Mouse (Mus musculus) lung, postnatal 0 days (tissue): ENCODE measurements at regions not wholly inside any gene's neighbourhood (a gene's known extent, or its start where the extent isn't known, plus 50 kb on each side); places are given as distances from the start of the nearest gene placed in this dataset.

ENCODE experiments used
- ATAC-seq: fragments of 200-750 bp; cut with Nextera tagmentation; 2 replicates; pipeline ENCODE4 v1.8.0; 2017; ENCODE audit warnings: moderate library complexity
- DNase-seq: peaks from one replicate; pipeline ENCODE4 v3.0.0-alpha.2; 2016; ENCODE audit warnings: low spot score
- H3K27ac ChIP-seq: fragments of 300-500 bp; sonication (generic); 2 replicates; pipeline ENCODE4 v1.5.1; 2014; ENCODE audit warnings: antibody characterized with exemption, mild to moderate bottlenecking, low read length, mixed read lengths
- H3K27me3 ChIP-seq: fragments of 300-500 bp; sonication (generic); replicated peaks from 2 replicates; pipeline ENCODE4 v1.6.1; 2014; ENCODE audit warnings: low read length, mixed read lengths; ENCODE audit not compliant: insufficient read depth
- H3K36me3 ChIP-seq: fragments of 300-500 bp; sonication (generic); 2 replicates; pipeline ENCODE4 v1.6.1; 2014; ENCODE audit warnings: low read length, mixed read lengths; ENCODE audit not compliant: insufficient read depth
- H3K4me1 ChIP-seq: fragments of 300-500 bp; sonication (generic); 2 replicates; pipeline ENCODE4 v1.6.1; 2014; ENCODE audit warnings: antibody characterized with exemption, low read depth, low read length, mixed read lengths; ENCODE audit not compliant: insufficient read depth
- H3K4me2 ChIP-seq: fragments of 300-500 bp; sonication (generic); replicated peaks from 2 replicates; pipeline ENCODE4 v1.6.1; 2014; ENCODE audit warnings: low read depth, mild to moderate bottlenecking, low read length, moderate library complexity, mixed read lengths
- H3K4me3 ChIP-seq: fragments of 300-500 bp; sonication (generic); 2 replicates; pipeline ENCODE4 v1.5.1; 2014; ENCODE audit warnings: low read depth, low read length
- H3K9ac ChIP-seq: fragments of 300-500 bp; sonication (generic); replicated peaks from 2 replicates; pipeline ENCODE4 v1.6.1; 2014; ENCODE audit warnings: low read depth, mild to moderate bottlenecking
- H3K9me3 ChIP-seq: fragments of 300-500 bp; sonication (generic); 2 replicates; pipeline ENCODE4 v1.6.1; 2016; ENCODE audit warnings: low read length, mixed read lengths
- CTCF ChIP-seq: IDR thresholded peaks from 2 replicates; pipeline ENCODE4 v1.5.1; 2016; ENCODE audit warnings: antibody characterized with exemption, mild to moderate bottlenecking
- EP300 ChIP-seq: IDR thresholded peaks from 2 replicates; pipeline ENCODE4 v1.6.1; 2016; ENCODE audit warnings: antibody characterized with exemption, mild to moderate bottlenecking, control low read depth
- WGBS: fragments of 180-500 bp; shearing (Covaris S2); extraction: QIAGEN DNeasy Blood & Tissue Kit; methylation state at CpG from one replicate; pipeline ENCODE4 v1.1.7; 2014; 5-methylcytosine and 5-hydroxymethylcytosine counted together

GRCm38 (mm10) chr13:39329794-39330193, 369.1 kb upstream of the Slc35b3 start:
- Histone ChIP-seq H3K4me1 (no peaks in the 10 kb centered on the region), H3K4me3 (no peak overlapping the region), H3K27ac (no peak overlapping the region), H3K27me3 (no peaks in the 10 kb centered on the region), H3K36me3 (no peaks in the 10 kb centered on the region), H3K9me3 (no peaks in the 10 kb centered on the region), H3K9ac (no peak overlapping the region), H3K4me2 (no peak overlapping the region)
- WGBS: 80% methylated on average over 3 of the region's 3 CpGs
- TF ChIP-seq EP300: no peak
- no peak for TF ChIP-seq CTCF
- ATAC-seq: no peak
- DNase-seq: no peak

- H3K9me3 ChIP-seq: no peaks in the 10 kb centered on the region
- WGBS: 44% methylated on average over 8 of the region's 8 CpGs
- no peaks in the 10 kb centered on the region for H3K4me1 ChIP-seq
- no peak for DNase-seq
- no peak overlapping the region for H3K4me2 ChIP-seq
- no peak for ATAC-seq
- TF ChIP-seq EP300 (no peak), CTCF (no peak)
- no peaks in the 10 kb centered on the region for H3K27me3 ChIP-seq
- no peak overlapping the region for H3K9ac ChIP-seq
- H3K36me3 ChIP-seq: no peaks in the 10 kb centered on the region
- no peak overlapping the region for H3K4me3 ChIP-seq
- H3K27ac ChIP-seq: no peak overlapping the region
Observed at GRCm38 (mm10) chr13:39326176-39326575, 365.5 kb upstream of the Slc35b3 start.

GRCm38 (mm10) chr13:39321111-39321510, 360.4 kb upstream of the Slc35b3 start:
- no peak overlapping the region for H3K4me2 ChIP-seq
- no peak for ATAC-seq
- no peak overlapping the region for H3K9ac ChIP-seq
- no peaks in the 10 kb centered on the region for H3K27me3 ChIP-seq
- H3K9me3 ChIP-seq: no peaks in the 10 kb centered on the region
- DNase-seq: no peak
- H3K36me3 ChIP-seq: no peaks in the 10 kb centered on the region
- no peak overlapping the region for H3K27ac ChIP-seq
- H3K4me1 ChIP-seq: no peaks in the 10 kb centered on the region
- no peak overlapping the region for H3K4me3 ChIP-seq
- TF ChIP-seq CTCF (no peak), EP300 (no peak)
- WGBS: 93% methylated on average over 3 of the region's 3 CpGs

GRCm38 (mm10) chr13:39309758-39310157, 349.1 kb upstream of the Slc35b3 start:
- no peak overlapping the region for H3K4me3 ChIP-seq
- no peak for TF ChIP-seq EP300
- TF ChIP-seq CTCF: no peak
- 88% methylated on average over 5 of the region's 5 CpGs for WGBS
- H3K4me1 ChIP-seq: no peaks in the 10 kb centered on the region
- ATAC-seq (no peak), DNase-seq (no peak)
- no peaks in the 10 kb centered on the region for H3K36me3 ChIP-seq
- no peak overlapping the region for H3K27ac ChIP-seq
- no peaks in the 10 kb centered on the region for H3K9me3 ChIP-seq
- H3K9ac ChIP-seq: no peak overlapping the region
- no peaks in the 10 kb centered on the region for H3K27me3 ChIP-seq
- H3K4me2 ChIP-seq: no peak overlapping the region

- WGBS: 76% methylated on average over 9 of the region's 9 CpGs
- no peaks in the 10 kb centered on the region for H3K4me1 ChIP-seq
- H3K27me3 ChIP-seq: no peaks in the 10 kb centered on the region
- no peaks in the 10 kb centered on the region for H3K36me3 ChIP-seq
- no peak overlapping the region for H3K4me2 ChIP-seq
- no peak overlapping the region for H3K27ac ChIP-seq
- DNase-seq (no peak), ATAC-seq (no peak)
- H3K9ac ChIP-seq: no peak overlapping the region
- TF ChIP-seq EP300: no peak
- no peak for TF ChIP-seq CTCF
- H3K9me3 ChIP-seq: no peaks in the 10 kb centered on the region
- H3K4me3 ChIP-seq: no peak overlapping the region
Observed at GRCm38 (mm10) chr13:39307845-39308244, 347.2 kb upstream of the Slc35b3 start.

GRCm38 (mm10) chr13:39306851-39307250, 346.2 kb upstream of the Slc35b3 start:
- Histone ChIP-seq H3K9me3 (no peaks in the 10 kb centered on the region), H3K4me3 (no peak overlapping the region), H3K4me2 (no peak overlapping the region), H3K27me3 (no peaks in the 10 kb centered on the region), H3K27ac (no peak overlapping the region), H3K4me1 (no peaks in the 10 kb centered on the region), H3K9ac (no peak overlapping the region), H3K36me3 (no peaks in the 10 kb centered on the region)
- DNase-seq (no peak), ATAC-seq (no peak)
- 73% methylated on average over 3 of the region's 3 CpGs for WGBS
- TF ChIP-seq CTCF (no peak), EP300 (no peak)

GRCm38 (mm10) chr13:39297129-39297528, 336.5 kb upstream of the Slc35b3 start:
- no peaks in the 10 kb centered on the region for H3K36me3 ChIP-seq
- H3K4me2 ChIP-seq: no peak overlapping the region
- H3K27me3 ChIP-seq: no peaks in the 10 kb centered on the region
- WGBS: 59% methylated on average over 6 of the region's 6 CpGs
- H3K9me3 ChIP-seq: no peaks in the 10 kb centered on the region
- no peak overlapping the region for H3K27ac ChIP-seq
- DNase-seq (no peak), ATAC-seq (no peak)
- TF ChIP-seq EP300 (no peak), CTCF (no peak)
- H3K4me3 ChIP-seq: no peak overlapping the region
- H3K4me1 ChIP-seq: no peaks in the 10 kb centered on the region
- no peak overlapping the region for H3K9ac ChIP-seq
